Mouse (Mus musculus) liver, adult (tissue): ENCODE measurements around the gene Plcd4.

Source experiments
- GATA4 ChIP-seq: IDR thresholded peaks from 2 replicates; pipeline ENCODE4 v1.6.1; 2014; ENCODE audit warnings: mild to moderate bottlenecking, low read length; ENCODE audit not compliant: insufficient replicate concordance

Gene Plcd4

DNA sequence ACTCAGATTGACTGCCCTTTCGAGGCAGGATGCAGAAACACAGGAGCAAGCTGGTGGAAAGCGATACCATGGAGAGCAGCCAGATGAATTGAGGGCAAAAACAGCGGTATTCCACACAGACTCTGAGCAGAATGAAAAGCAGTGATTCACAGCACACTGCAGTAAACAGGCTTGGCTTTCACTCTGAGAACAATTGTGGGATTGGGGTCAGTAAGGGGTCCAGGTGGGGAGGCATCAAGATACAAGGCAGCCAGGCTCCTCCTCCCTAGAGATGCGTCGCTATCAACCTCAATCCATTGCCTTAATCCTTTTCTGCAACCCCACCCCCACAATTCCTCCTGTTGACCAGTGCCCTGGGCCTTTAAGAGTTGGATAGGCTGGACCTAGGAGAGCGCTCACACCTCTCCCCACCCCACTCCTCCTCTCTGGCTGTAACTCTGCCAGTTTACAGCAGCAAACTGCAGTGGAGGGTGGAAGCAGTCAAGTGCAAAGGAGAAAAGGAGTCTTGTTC lies at the start of gene Plcd4:
Gene Plcd4, plus strand, starts transcription at position 438 of the 511 bp plus-strand sequence.
- no peak for TF ChIP-seq GATA4

DNA sequence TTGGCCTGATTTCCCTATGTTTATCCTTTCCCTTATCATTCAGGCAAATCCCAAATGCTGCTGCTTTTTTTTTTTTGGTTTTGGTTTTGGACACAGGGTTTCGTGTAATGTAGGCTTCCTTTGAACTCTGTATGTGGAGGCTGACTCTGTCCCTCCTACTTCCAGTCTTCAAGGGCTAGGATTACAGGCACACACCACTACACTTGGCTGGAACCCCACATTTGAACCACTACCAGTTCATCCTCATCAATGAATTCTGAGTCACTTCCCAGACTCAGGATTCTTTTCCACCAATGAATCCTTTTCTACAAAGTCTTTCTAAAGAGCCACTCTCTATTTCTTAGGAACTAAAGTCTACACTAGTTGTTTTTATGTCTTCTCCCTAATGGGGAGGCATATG lies 41.6 kb upstream of the Plcd4 start:
- no peak for TF ChIP-seq GATA4

DNA sequence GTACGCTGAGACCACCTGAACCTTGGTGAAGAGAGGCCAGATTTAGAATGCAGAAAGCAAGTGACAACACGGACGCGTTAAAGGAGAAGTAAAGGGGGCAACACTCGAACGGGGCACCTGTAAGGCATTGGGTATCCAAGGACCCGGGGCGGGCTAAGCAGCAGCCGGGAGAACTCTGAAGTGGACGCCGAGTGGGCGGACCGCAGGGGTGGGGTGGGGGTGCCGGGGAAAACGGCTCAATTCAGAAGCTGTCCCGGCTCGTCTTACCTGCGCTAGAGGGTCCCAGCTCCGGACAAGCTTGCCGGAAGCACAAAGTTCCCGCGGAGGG lies 37.3 kb upstream of the Plcd4 start:
- no peak for TF ChIP-seq GATA4

GRCm38 (mm10) chr1:74505721-74506464 lies 36.8 kb upstream of the Plcd4 start, which contains the start of gene Cnot9:
Cnot9 (plus strand) TSS chr1:74506058.
- TF ChIP-seq GATA4: no peak; the same call in 1 of the 2 replicates

DNA sequence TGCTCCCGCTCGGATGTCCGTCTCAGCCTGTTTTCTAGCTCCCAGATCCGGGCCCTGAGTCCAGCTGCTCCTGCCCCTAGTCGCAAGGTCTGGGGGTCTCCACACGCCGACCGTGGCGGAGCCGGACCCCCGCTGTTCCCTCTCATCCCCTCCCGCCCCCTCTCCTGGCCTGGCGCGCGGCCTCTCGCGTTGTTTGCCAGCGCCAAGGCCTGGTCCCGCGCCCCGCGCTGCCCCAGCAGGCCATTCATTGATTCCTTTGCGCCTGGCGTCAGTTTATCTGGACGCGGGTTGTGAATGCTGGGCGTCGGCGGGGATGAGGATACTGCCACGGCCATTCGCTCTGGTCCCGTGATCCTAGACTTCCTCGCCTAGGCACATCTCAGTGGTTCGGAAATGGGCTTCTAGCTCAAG lies 36.2 kb upstream of the Plcd4 start:
- no peak for TF ChIP-seq GATA4

- no peak for TF ChIP-seq GATA4
Observed at GRCm38 (mm10) chr1:74507780-74508179, 34.9 kb upstream of the Plcd4 start.

- TF ChIP-seq GATA4: no peak
Observed at GRCm38 (mm10) chr1:74511306-74511705, 31.4 kb upstream of the Plcd4 start.

DNA sequence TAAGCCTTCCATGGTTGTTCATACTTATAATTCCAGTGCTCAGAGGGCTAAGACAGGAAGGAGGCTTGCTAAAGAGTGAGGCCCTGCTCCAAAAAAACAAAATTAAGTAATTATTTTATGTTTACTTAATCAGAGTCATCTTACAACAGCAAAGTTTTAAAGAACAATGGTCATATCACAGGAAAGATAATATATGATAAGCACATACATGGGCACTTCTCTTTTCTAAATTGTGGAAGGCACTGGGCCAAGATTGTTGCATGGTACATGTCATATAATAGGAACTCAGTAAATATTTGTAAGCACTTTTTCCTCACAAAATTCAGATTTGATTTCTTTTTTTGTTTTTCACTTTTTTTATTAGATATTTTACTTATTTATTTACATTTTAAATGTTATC lies 22.8 kb upstream of the Plcd4 start:
- TF ChIP-seq GATA4: no peak

DNA sequence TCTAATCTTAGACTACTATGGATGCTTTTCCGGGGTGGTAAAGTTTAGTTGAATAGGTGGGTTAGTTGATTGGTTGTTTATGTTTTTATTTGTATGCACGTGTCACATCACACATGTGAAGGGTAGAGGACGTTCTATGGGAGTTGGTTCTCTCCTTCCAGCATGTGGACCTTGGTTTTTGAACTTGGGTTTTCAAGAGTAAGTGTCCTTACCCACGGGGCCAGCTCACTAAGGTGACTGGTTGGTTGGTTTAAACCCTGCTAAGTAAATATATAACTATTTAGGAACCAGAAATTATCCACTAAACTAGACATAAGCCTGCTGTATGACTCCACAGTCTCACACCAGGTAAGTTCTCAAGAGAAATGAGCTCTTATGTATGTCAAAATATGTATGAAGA lies 17.9 kb upstream of the Plcd4 start:
- no peak for TF ChIP-seq GATA4

- no peak for TF ChIP-seq GATA4
Observed at GRCm38 (mm10) chr1:74528589-74528988, 14.1 kb upstream of the Plcd4 start.

GRCm38 (mm10) chr1:74538650-74539049 lies 4.0 kb upstream of the Plcd4 start:
- TF ChIP-seq GATA4: no peak

- no peak for TF ChIP-seq GATA4
Observed at GRCm38 (mm10) chr1:74544184-74544583, 1.5 kb downstream of the Plcd4 start, which contains the start of gene Usp37. Usp37 (minus strand) TSS chr1:74544284.

- no peak for TF ChIP-seq GATA4
Observed at GRCm38 (mm10) chr1:74559061-74559460, 16.4 kb downstream of the Plcd4 start.

- no peak for TF ChIP-seq GATA4
Observed at GRCm38 (mm10) chr1:74565834-74566233, 23.1 kb downstream of the Plcd4 start.

GRCm38 (mm10) chr1:74569739-74570719 lies 27.3 kb downstream of the Plcd4 start:
- no peak for TF ChIP-seq GATA4

GRCm38 (mm10) chr1:74582621-74583020 lies 39.9 kb downstream of the Plcd4 start:
- no peak for TF ChIP-seq GATA4
